In genomic region chr8:47218536-47218935, GRCm38 (mm10) we compare ENCODE assay signal across 9 mouse cellular contexts.
DNase-seq lines count a peak whose midpoint lies in the region; ATAC-seq lines count a peak whose summit lies in the region.
"Had no signal": no experiment of that assay in that cellular context is flagged by ENCODE, and none has a peak within 500 bp of the region (broad histone marks: within the 10 kb centered on the region; RNA-seq: fewer than 3 reads in every experiment).

No protein-coding gene starts in this region.

- H3K27ac ChIP-seq in forebrain, embryonic 14.5 days (ENCODE audit: low read depth, low read length) = peak overlapping the region; percentile 88

- DNase-seq in adrenal gland, adult (ENCODE audit: inconsistent age in 2 of 2, low spot score in 1 of 2) = peak; percentile 31 to 69
- no peak for DNase-seq in adrenal gland, postnatal 4 days (ENCODE audit: low spot score in 2 of 2)
- peak; percentile 67 for DNase-seq in Muller cell, postnatal 12 days (ENCODE audit: inconsistent ontology term)
- DNase-seq in forebrain, embryonic 14.5 days (ENCODE audit: low spot score) = no peak
- DNase-seq in mesoderm, embryonic 11.5 days (ENCODE audit: low read depth, low spot score) = peak; percentile 54
- DNase-seq in left cerebral cortex, adult 18-20 months (ENCODE audit: low spot score in 2 of 2) = no peak
- DNase-seq in cerebellum, adult 9-10 months = no peak
- DNase-seq in layer of hippocampus, postnatal 14 days (ENCODE audit: low spot score in 2 of 2) = no peak
- DNase-seq: kidney, postnatal 36 days had no signal

- H3K4me1 ChIP-seq in forebrain, embryonic 14.5 days (ENCODE audit: control insufficient read depth, insufficient read depth, low read length) = peaks cover 15% of the 10 kb centered on the region

- peak overlapping the region; percentile 16; the same call in 1 of the 2 replicates for H3K4me2 ChIP-seq in forebrain, embryonic 14.5 days (ENCODE audit: low read length)

- peak; percentile 36 for ATAC-seq in forebrain, embryonic 14.5 days

- no peaks in the 10 kb centered on the region for H3K27me3 ChIP-seq in forebrain, embryonic 14.5 days (replicated peaks; ENCODE audit: control insufficient read depth, insufficient read depth, low read length)

- H3K9ac ChIP-seq in forebrain, embryonic 14.5 days (ENCODE audit: low read length) = peak overlapping the region; percentile 37; the same call in 1 of the 2 replicates

- H3K36me3 ChIP-seq in forebrain, embryonic 14.5 days (ENCODE audit: control insufficient read depth, insufficient read depth, low read length) = no peaks in the 10 kb centered on the region

- WGBS in forebrain, embryonic 14.5 days = 23% methylated on average over 6 of the region's 6 CpGs

- no peaks in the 10 kb centered on the region for H3K9me3 ChIP-seq in forebrain, embryonic 14.5 days (replicated peaks; ENCODE audit: control insufficient read depth, low read length)

- no peak overlapping the region for H3K4me3 ChIP-seq in forebrain, embryonic 14.5 days (ENCODE audit: low read depth, low read length)

Comparison
In these comparisons a context has a peak if more than half of its experiments do, and no peak if none do; other contexts are left out.
1. DNase-seq: peak in adrenal gland, adult (2 of 2), Muller cell, postnatal 12 days (single experiment) and mesoderm, embryonic 11.5 days (single experiment); none in adrenal gland, postnatal 4 days (0 of 2), forebrain, embryonic 14.5 days (single experiment), left cerebral cortex, adult 18-20 months (0 of 2), cerebellum, adult 9-10 months (single experiment) and layer of hippocampus, postnatal 14 days (0 of 2).